Mouse (Mus musculus) olfactory bulb, adult 2 months (tissue): Measurements from ENCODE around the gene Slc39a11.

ENCODE experiments used
- CTCF ChIP-seq: fragments of 200-500 bp; IDR thresholded peaks from 2 replicates; pipeline ENCODE4 v1.5.1; 2012; ENCODE audit warnings: low read depth, mild to moderate bottlenecking, low read length, moderate library complexity; ENCODE audit not compliant: insufficient read depth
- POLR2A ChIP-seq: fragments of 200-500 bp; IDR thresholded peaks from 2 replicates; pipeline ENCODE4 v1.6.1; 2012; ENCODE audit warnings: mild to moderate bottlenecking, low read depth, low read length, moderate library complexity; ENCODE audit not compliant: insufficient read depth

GRCm38 (mm10) chr11:113519973-113520372 is 129.9 kb downstream of the Slc39a11 start:
- TF ChIP-seq CTCF (no peak), POLR2A (no peak)
